Mouse (Mus musculus): Measurements from ENCODE around the gene Ccdc158.

The Ccdc158 gene

DNA sequence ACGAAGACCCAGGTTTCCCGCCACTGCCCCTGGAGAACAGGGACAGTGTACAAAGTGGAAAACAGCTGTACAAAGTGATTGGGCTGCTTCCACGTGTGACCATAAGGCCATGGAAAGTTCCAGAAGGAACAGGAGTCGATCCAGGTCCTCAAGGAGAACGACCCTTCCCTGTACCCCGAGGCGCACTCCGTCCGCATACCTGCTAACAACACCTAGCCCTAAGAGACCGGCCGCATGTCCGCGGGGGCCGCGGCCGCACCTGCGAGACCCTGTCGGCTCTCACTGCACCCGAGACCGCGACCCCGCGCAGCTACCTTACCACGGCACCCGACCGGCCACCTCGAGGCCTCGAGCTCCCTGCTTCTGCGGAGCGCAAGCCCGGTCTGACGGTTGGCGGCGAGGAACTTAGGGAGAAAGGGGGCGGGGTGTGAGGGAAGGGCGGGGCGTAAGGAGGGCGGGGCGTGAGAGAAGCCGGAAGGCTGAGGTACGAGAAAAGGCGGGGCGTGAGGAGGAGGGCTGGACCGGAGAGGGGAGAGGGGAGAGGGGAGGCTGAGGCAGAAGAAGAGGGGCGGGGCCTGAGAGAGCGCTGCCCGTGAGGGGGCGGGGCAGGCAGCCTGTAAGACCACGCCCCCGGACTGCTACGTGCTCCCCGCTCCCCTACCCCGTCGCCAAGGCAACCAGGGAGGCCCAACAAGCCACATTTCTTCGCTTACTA lies at the start of gene Ccdc158:
Gene Ccdc158, minus strand, starts transcription at position 413 of the 715 bp plus-strand sequence.
- DNase-seq, result peak; percentile 87

- no peak for DNase-seq
Observed at GRCm38 (mm10) chr5:92721610-92722009, 46.5 kb upstream of the Ccdc158 start.

- DNase-seq, result peak; percentile 32
Observed at GRCm38 (mm10) chr5:92718856-92719255, 43.8 kb upstream of the Ccdc158 start.

DNA sequence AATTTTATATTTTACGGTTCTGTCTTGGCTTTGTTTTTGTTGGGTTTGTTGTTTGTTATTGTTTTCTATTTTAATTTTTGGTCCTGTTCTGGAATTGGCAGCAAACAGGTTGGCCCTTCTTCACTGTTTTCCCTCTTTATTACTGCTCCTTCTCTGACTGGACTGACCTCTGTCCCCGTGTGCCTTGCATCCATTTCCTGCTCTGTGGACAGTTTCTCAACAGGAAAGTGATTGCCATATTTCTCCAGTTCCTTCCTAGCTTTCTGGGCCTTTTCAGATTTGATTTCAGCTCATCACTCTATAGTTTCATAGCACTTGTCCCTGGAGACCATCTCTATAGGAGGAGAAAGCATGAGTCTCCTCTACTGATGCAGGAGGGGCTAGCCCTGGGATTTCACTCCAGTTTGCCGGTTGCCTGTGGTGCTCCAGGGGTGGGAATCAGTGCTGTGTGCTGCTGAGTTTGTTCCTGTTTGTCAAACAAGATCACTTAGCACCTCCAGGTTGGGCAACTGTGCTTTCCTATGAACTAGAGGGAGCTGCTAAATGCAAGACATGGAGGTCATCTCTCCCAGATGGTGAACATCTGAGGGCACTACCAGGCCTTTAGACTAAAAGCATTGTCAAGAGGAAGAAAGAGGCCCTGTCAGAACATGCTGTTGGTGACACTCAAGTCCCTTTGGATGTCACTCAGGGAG lies 42.7 kb upstream of the Ccdc158 start:
- DNase-seq, result peak; percentile 32

DNA sequence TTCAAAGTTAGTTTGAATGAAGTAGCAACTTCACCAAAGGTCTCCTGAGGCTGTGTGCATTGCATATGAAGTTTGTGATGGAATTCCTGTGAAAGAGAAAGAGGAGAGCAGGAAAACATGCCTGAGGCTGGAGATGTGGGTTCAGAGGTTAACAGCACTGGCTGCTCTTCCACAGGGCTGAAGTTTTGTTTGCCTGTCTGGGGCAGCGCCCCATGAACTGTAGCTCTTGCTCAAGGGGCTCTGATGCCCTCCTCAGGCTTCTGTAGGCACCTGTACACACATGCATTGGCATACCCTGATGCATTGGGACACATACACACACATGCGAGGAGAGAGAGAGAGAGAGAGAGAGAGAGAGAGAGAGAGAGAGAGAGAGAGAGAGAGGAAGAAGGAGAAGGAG lies 40.8 kb upstream of the Ccdc158 start:
- peak; percentile 31 for DNase-seq

DNA sequence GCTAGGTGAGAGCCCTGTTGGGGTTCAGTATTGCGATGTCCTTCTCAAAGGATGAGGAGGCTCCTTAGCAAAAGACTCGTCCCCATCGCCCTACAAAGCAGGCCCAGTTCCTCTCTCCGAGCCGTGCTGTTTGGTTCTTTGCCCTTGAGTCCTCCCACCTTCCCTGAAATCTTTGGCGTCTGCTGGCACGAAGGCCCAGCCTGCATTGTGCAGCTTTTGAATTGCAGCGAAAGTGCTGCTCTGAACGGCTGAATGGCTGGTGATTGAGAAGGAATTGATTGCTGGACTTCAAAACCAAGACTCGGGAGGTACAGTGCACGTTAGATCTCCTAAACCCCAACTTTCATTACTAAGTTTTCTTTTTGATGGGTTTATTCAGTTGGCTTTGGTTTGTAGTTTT lies 40.2 kb upstream of the Ccdc158 start:
- no peak for DNase-seq

- no peak for DNase-seq
Observed at GRCm38 (mm10) chr5:92714886-92715285, 39.8 kb upstream of the Ccdc158 start.

GRCm38 (mm10) chr5:92712621-92713395 lies 37.7 kb upstream of the Ccdc158 start:
- DNase-seq, result peak; percentile 85

DNA sequence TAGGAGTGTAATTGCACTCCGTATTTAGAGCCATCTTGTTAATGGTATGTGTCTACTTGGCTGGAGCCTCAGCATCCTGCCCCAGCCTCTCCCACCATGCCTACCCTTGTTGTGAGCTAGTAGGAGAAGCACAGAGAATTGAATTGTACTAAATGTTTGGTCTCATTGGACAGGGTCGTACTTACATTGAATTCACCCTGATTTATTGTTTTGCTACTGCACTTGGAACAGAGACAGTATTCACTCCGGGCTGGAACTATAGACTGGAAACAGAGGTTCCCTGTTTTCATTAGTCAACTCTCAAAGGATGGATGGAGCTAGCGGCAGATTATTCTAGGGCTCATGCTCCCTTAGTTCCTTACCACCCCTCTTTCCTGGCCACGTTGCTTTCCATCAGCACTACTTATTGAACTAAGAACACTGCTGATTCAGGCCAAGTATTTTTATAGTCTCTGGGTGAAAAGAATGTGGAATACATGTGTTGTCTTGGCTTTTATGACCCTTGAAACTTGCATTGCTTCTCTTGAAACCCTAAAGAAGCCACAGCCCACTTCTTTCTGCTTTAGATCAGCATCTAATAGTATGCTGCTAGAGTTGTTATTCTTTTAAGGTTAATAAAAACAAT lies 36.7 kb upstream of the Ccdc158 start:
- DNase-seq, result no peak

DNA sequence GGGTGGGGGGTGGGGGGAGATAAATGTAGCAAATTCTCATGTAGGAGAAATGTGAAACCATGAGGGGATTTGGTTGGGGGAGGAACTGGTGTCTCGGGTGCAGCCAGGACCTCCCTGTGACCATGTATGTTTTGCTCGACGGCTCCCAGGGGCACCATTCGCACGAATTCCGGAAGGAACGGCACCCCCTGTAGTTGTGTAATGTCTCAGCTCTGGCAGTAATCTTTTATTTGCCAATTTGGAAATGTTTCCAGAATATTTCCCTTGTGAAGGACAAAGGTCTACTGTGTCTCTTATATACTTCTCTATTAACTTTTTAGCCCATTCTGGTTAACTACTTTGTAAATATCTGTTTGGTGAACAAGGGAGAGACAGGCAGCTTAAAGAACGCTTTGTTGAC lies 35.7 kb upstream of the Ccdc158 start:
- peak; percentile 67 for DNase-seq

DNA sequence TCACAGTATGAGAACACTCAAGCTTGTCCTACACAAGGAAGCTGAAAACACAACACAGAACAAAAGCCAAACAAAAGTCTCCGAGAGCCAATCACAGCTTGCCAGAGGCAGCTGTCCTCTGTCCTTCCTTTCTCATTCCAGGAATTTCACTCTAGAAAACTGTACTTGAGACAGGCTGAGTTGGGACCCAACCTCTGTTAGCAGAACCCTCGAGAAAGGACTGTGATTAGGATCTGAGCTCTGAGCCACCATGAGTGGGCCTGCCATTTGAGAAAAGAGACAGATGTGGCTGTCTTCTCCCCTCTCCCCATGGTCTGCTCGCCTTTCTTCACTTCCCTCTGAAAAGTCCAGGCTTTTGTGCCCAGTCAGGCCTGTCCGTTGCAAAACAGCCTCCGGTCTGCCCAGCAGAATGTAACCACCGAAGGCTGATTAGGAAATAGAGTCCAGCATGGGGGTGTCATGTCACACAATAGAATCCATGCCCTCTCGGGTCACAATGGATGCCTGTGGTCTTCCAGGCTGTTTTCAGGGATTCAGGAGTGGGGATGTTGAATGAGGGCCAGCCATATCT lies 32.9 kb upstream of the Ccdc158 start:
- no peak for DNase-seq

DNA sequence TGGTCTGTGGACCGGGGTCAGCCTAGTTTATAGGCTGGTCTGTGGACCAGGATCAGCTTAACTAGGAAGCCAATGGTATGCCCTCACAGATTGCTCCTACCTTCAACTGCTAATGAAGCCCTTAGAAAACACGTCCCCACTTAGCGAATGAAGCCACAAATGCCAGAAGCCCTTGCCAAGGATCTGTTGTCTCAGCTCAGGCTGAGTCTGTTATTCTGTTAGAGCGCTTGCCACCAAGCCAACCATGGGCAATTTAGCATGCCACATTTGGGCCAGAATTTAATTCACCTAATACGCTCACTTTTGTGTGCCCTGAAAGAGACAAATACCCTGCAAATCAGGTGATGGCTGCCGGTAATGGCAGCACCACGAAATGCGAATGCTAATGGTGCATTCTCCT lies 28.6 kb upstream of the Ccdc158 start:
- DNase-seq, result no peak

- no peak for DNase-seq
Observed at GRCm38 (mm10) chr5:92701750-92702149, 26.7 kb upstream of the Ccdc158 start.

- DNase-seq, result no peak
Observed at GRCm38 (mm10) chr5:92698837-92699529, 23.9 kb upstream of the Ccdc158 start.

GRCm38 (mm10) chr5:92698131-92698836 lies 23.2 kb upstream of the Ccdc158 start:
- no peak for DNase-seq

- DNase-seq, result no peak
Observed at GRCm38 (mm10) chr5:92694316-92694995, 19.4 kb upstream of the Ccdc158 start.

GRCm38 (mm10) chr5:92693744-92694143 lies 18.7 kb upstream of the Ccdc158 start:
- DNase-seq, result no peak

GRCm38 (mm10) chr5:92692206-92693007 lies 17.3 kb upstream of the Ccdc158 start:
- no peak for DNase-seq

DNA sequence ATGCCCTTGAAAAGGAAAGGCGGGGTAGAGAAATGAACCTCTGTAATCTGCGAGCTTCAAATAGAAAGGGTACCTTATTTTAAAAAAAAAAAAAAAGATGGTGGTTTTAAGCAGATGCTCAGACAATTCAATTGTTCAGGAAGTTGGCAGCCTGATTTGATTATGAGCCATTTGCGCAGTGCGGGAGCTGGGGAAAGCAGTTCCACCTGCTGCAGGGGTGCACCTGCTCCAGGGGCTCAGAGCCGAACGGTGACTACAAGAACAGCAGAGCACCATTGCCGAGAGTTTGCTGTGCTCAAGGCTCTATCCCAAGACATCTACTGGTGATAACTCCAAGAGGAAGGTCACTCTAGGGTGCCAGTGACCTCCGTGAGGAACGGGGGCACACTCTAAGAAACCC lies 13.5 kb upstream of the Ccdc158 start:
- no peak for DNase-seq

DNA sequence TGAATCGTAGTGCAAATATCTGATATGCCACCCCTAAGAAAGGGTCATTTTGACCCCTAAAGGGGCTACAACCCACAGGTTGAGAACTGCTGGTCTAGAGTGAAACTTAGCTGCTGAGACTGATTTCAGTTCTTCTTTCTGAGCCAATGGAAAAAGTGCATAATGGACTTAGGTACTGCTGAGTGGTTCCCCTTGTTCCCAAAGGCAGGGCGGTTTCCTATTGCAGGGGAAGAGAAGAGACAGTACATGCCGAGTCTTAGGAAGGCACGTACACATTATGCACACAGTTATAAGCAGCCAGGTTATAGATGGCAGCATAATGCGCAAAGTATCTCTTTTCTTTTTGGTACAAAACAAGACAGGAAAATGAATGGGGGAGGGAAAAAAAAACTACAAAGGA lies 13.1 kb upstream of the Ccdc158 start:
- no peak for DNase-seq

Data from kidney, adult 9 months (tissue).